Mouse (Mus musculus) MEL (cell line): ENCODE measurements at regions not wholly inside any gene's neighbourhood (a gene's known extent, or its start where the extent isn't known, plus 50 kb on each side); places are given as distances from the start of the nearest gene placed in this dataset.

Experiments used
- CTCF ChIP-seq, 3 experiments: IDR thresholded peaks in 2 of 3; conservative IDR thresholded peaks in 1 of 3; 2 replicates each; pipeline ENCODE4 v1.5.1; 2011 to 2012; ENCODE audit warnings: low read length in 3 of 3, low read depth in 2 of 3, mild to moderate bottlenecking in 2 of 3, improper control_type of control experiment in 1 of 3, inconsistent platforms in 1 of 3, mixed read lengths in 1 of 3, moderate library complexity in 1 of 3; ENCODE audit not compliant: control insufficient read depth in 1 of 3, insufficient read depth in 1 of 3, poor library complexity in 1 of 3, severe bottlenecking in 1 of 3
- RCOR1 ChIP-seq: IDR thresholded peaks from 2 replicates; pipeline ENCODE4 v1.6.1; 2012; ENCODE audit warnings: low read depth, mild to moderate bottlenecking, inconsistent platforms, low read length, improper control_type of control experiment
- TBP ChIP-seq: IDR thresholded peaks from 2 replicates; pipeline ENCODE4 v1.8.0; 2011; ENCODE audit warnings: low read depth, low read length, improper control_type of control experiment
- UBTF ChIP-seq: IDR thresholded peaks from 2 replicates; pipeline ENCODE4 v1.6.1; 2012; ENCODE audit warnings: low read depth, mild to moderate bottlenecking, inconsistent platforms, low read length, improper control_type of control experiment, moderate library complexity, borderline replicate concordance; ENCODE audit not compliant: insufficient read depth
- USF1 ChIP-seq: IDR thresholded peaks from 2 replicates; pipeline ENCODE4 v1.6.1; 2014; ENCODE audit warnings: low read depth, mild to moderate bottlenecking, inconsistent platforms, low read length, improper control_type of control experiment, moderate library complexity
- USF2 ChIP-seq, 2 experiments: IDR thresholded peaks; 2 replicates each; pipeline ENCODE4 v1.6.1; 2011 to 2012; ENCODE audit warnings: improper control_type of control experiment in 2 of 2, low read length in 2 of 2, borderline replicate concordance in 1 of 2, inconsistent platforms in 1 of 2, low read depth in 1 of 2, mild to moderate bottlenecking in 1 of 2; ENCODE audit not compliant: insufficient read depth in 1 of 2
- ZC3H11A ChIP-seq: IDR thresholded peaks from 2 replicates; pipeline ENCODE4 v1.6.1; 2012; ENCODE audit warnings: low read depth, mild to moderate bottlenecking, inconsistent platforms, low read length, improper control_type of control experiment

- no peak for TF ChIP-seq UBTF
- no peak for TF ChIP-seq CTCF (IDR thresholded peaks at IDR 0.05 in 2 of 3, conservative IDR thresholded peaks at IDR 0.05 in 1 of 3; ENCODE audit: control insufficient read depth in 1 of 3, insufficient read depth in 1 of 3, low read depth in 2 of 3, low read length in 3 of 3, poor library complexity in 1 of 3, severe bottlenecking in 1 of 3)
- no peak for TF ChIP-seq ZC3H11A
- TF ChIP-seq RCOR1 = no peak
- TF ChIP-seq USF2 (IDR thresholded peaks at IDR 0.05; ENCODE audit: borderline replicate concordance in 1 of 2, insufficient read depth in 1 of 2, low read depth in 1 of 2, low read length in 2 of 2) = no peak
- no peak for TF ChIP-seq TBP
- TF ChIP-seq USF1 = no peak
These were observed 449.6 kb upstream of the Meis1 start for GRCm38 (mm10) chr11:19468373-19468772.
